Mouse (Mus musculus): Measurements from ENCODE around the gene Pnpo. TPM values are rescaled to one million over a fixed set of nuclear protein-coding genes. Genes with fewer than 3 reads are reported as not detected.

Gene Pnpo
- polyA plus RNA-seq, 1 experiment from 2014 or later: 145 TPM

- ATAC-seq: peak; percentile 76
- TF ChIP-seq CTCF (IDR thresholded peaks at IDR 0.05; ENCODE audit: low read depth): peak; percentile 90
- no peak overlapping the region for H3K9ac ChIP-seq (ENCODE audit: low read depth, low read length)
Observed at GRCm38 (mm10) chr11:96937549-96938425, 6.0 kb downstream of the Pnpo start.

GRCm38 (mm10) chr11:96935872-96936650 is 7.7 kb downstream of the Pnpo start:
- ATAC-seq: 0 out of 2 replicates have a peak, but pooled peaks have one; percentile 19
- peaks cover 8% of the 10 kb centered on the region for H3K4me1 ChIP-seq (replicated peaks; ENCODE audit: control insufficient read depth, insufficient read depth, low read length)
- peaks cover 26% of the 10 kb centered on the region for H3K36me3 ChIP-seq (ENCODE audit: control insufficient read depth, insufficient read depth)
- H3K27ac ChIP-seq (ENCODE audit: low read depth, low read length): peak overlapping the region; percentile 87
- TF ChIP-seq CTCF (IDR thresholded peaks at IDR 0.05; ENCODE audit: low read depth): no peak
- H3K9ac ChIP-seq (ENCODE audit: low read depth, low read length): 0 out of 2 replicates have a peak overlapping the region, but pooled peaks have one; percentile 3
- 31% methylated on average over 9 of the region's 9 CpGs for WGBS
- H3K4me2 ChIP-seq (replicated peaks; ENCODE audit: low read depth): peak overlapping the region; percentile 24
- no peaks in the 10 kb centered on the region for H3K9me3 ChIP-seq (ENCODE audit: control insufficient read depth)
- H3K27me3 ChIP-seq (replicated peaks; ENCODE audit: control insufficient read depth, insufficient read depth, low read length): no peaks in the 10 kb centered on the region
- H3K4me3 ChIP-seq (ENCODE audit: low read depth, low read length): no peak overlapping the region

More at GRCm38 (mm10) chr11:96937549-96938425, 6.0 kb downstream of the Pnpo start:
- 19% methylated on average over 10 of the region's 10 CpGs for WGBS
- H3K4me2 ChIP-seq (replicated peaks; ENCODE audit: low read depth): peak overlapping the region; percentile 24; the same call in 1 of the 2 replicates
- H3K27me3 ChIP-seq (replicated peaks; ENCODE audit: control insufficient read depth, insufficient read depth, low read length): no peaks in the 10 kb centered on the region
- H3K27ac ChIP-seq (ENCODE audit: low read depth, low read length): peak overlapping the region; percentile 87
- H3K9me3 ChIP-seq (ENCODE audit: control insufficient read depth): no peaks in the 10 kb centered on the region
- H3K4me1 ChIP-seq (replicated peaks; ENCODE audit: control insufficient read depth, insufficient read depth, low read length): peaks cover 5% of the 10 kb centered on the region
- H3K4me3 ChIP-seq (ENCODE audit: low read depth, low read length): no peak overlapping the region
- H3K36me3 ChIP-seq (ENCODE audit: control insufficient read depth, insufficient read depth): peaks cover 26% of the 10 kb centered on the region

GRCm38 (mm10) chr11:96934921-96935356 is 8.8 kb downstream of the Pnpo start:
- 11% methylated on average over 12 of the region's 12 CpGs for WGBS
- Histone ChIP-seq H3K4me3 (ENCODE audit: low read depth, low read length) (peak overlapping the region; percentile 11; the same call in 1 of the 2 replicates), H3K4me1 (replicated peaks; ENCODE audit: control insufficient read depth, insufficient read depth, low read length) (peaks cover 8% of the 10 kb centered on the region), H3K4me2 (replicated peaks; ENCODE audit: low read depth) (peak overlapping the region; percentile 43), H3K9me3 (ENCODE audit: control insufficient read depth) (no peaks in the 10 kb centered on the region), H3K27me3 (replicated peaks; ENCODE audit: control insufficient read depth, insufficient read depth, low read length) (no peaks in the 10 kb centered on the region), H3K27ac (ENCODE audit: low read depth, low read length) (peak overlapping the region; percentile 87), H3K9ac (ENCODE audit: low read depth, low read length) (0 out of 2 replicates have a peak overlapping the region, but pooled peaks have one; percentile 22), H3K36me3 (ENCODE audit: control insufficient read depth, insufficient read depth) (peaks cover 19% of the 10 kb centered on the region)
- ATAC-seq: peak; percentile 84
- no peak for TF ChIP-seq CTCF (IDR thresholded peaks at IDR 0.05; ENCODE audit: low read depth)

GRCm38 (mm10) chr11:96933562-96934276 is 10.1 kb downstream of the Pnpo start:
- Histone ChIP-seq H3K27ac (ENCODE audit: low read depth, low read length) (peak overlapping the region; percentile 85), H3K9me3 (ENCODE audit: control insufficient read depth) (no peaks in the 10 kb centered on the region), H3K9ac (ENCODE audit: low read depth, low read length) (no peak overlapping the region), H3K4me1 (replicated peaks; ENCODE audit: control insufficient read depth, insufficient read depth, low read length) (peaks cover 8% of the 10 kb centered on the region; the same call in 1 of the 2 replicates), H3K27me3 (replicated peaks; ENCODE audit: control insufficient read depth, insufficient read depth, low read length) (no peaks in the 10 kb centered on the region), H3K4me3 (ENCODE audit: low read depth, low read length) (no peak overlapping the region), H3K36me3 (ENCODE audit: control insufficient read depth, insufficient read depth) (peaks cover 10% of the 10 kb centered on the region; the same call in 1 of the 2 replicates), H3K4me2 (replicated peaks; ENCODE audit: low read depth) (peak overlapping the region; percentile 0; the same call in 1 of the 2 replicates)
- TF ChIP-seq CTCF (IDR thresholded peaks at IDR 0.05; ENCODE audit: low read depth): no peak
- ATAC-seq: no peak
- 77% methylated on average over 13 of the region's 13 CpGs for WGBS

GRCm38 (mm10) chr11:96931327-96932062 is 12.3 kb downstream of the Pnpo start:
- 39% methylated on average over 8 of the region's 8 CpGs for WGBS
- no peak for TF ChIP-seq CTCF (IDR thresholded peaks at IDR 0.05; ENCODE audit: low read depth)
- Histone ChIP-seq H3K27ac (ENCODE audit: low read depth, low read length) (peak overlapping the region; percentile 66), H3K4me1 (replicated peaks; ENCODE audit: control insufficient read depth, insufficient read depth, low read length) (peaks cover 4% of the 10 kb centered on the region; the same call in 1 of the 2 replicates), H3K4me3 (ENCODE audit: low read depth, low read length) (peak overlapping the region; percentile 25), H3K27me3 (replicated peaks; ENCODE audit: control insufficient read depth, insufficient read depth, low read length) (no peaks in the 10 kb centered on the region), H3K9ac (ENCODE audit: low read depth, low read length) (0 out of 2 replicates have a peak overlapping the region, but pooled peaks have one; percentile 3), H3K4me2 (replicated peaks; ENCODE audit: low read depth) (peak overlapping the region; percentile 58), H3K36me3 (ENCODE audit: control insufficient read depth, insufficient read depth) (0 out of 2 replicates have a peak, but pooled peaks cover 5% of the 10 kb centered on the region), H3K9me3 (ENCODE audit: control insufficient read depth) (no peaks in the 10 kb centered on the region)
- no peak for ATAC-seq

Data from intestine, postnatal 0 days (tissue).